Mouse (Mus musculus) lung, embryonic 14.5 days (tissue): ENCODE results near the gene Klhl32. TPM values are rescaled to one million over a fixed set of nuclear protein-coding genes. Genes with fewer than 3 reads are reported as not detected.

ENCODE experiments used
- ATAC-seq: fragments of 200-750 bp; cut with Nextera tagmentation; 2 replicates; pipeline ENCODE4 v1.8.0; 2017; ENCODE audit warnings: mild to moderate bottlenecking, moderate TSS enrichment, moderate library complexity; ENCODE audit not compliant: insufficient read depth
- DNase-seq: peaks from one replicate; pipeline ENCODE4 v3.0.0-alpha.2; 2015
- H3K27ac ChIP-seq: fragments of 300-500 bp; sonication (generic); 2 replicates; pipeline ENCODE4 v1.5.1; 2014; ENCODE audit warnings: low read depth, mild to moderate bottlenecking, moderate library complexity
- H3K27me3 ChIP-seq: fragments of 300-500 bp; sonication (generic); 2 replicates; pipeline ENCODE4 v1.6.1; 2014; ENCODE audit warnings: low read length, control low read depth; ENCODE audit not compliant: insufficient read depth
- H3K36me3 ChIP-seq: fragments of 300-500 bp; sonication (generic); 2 replicates; pipeline ENCODE4 v1.6.1; 2014; ENCODE audit warnings: control low read depth; ENCODE audit not compliant: insufficient read depth
- H3K4me1 ChIP-seq: fragments of 300-500 bp; sonication (generic); 2 replicates; pipeline ENCODE4 v1.6.1; 2014; ENCODE audit warnings: antibody characterized with exemption, control low read depth; ENCODE audit not compliant: insufficient read depth
- H3K4me2 ChIP-seq: fragments of 300-500 bp; sonication (generic); 2 replicates; pipeline ENCODE4 v1.6.1; 2014; ENCODE audit warnings: mild to moderate bottlenecking
- H3K4me3 ChIP-seq: fragments of 300-500 bp; sonication (generic); 2 replicates; pipeline ENCODE4 v1.5.1; 2014; ENCODE audit warnings: low read depth, low read length
- H3K9ac ChIP-seq: fragments of 300-500 bp; sonication (generic); 2 replicates; pipeline ENCODE4 v1.6.1; 2014
- H3K9me3 ChIP-seq: fragments of 300-500 bp; sonication (generic); 2 replicates; pipeline ENCODE4 v1.6.1; 2016; ENCODE audit warnings: low read depth, low read length, control low read depth
- CTCF ChIP-seq: IDR thresholded peaks from 2 replicates; pipeline ENCODE4 v1.5.1; 2016; ENCODE audit warnings: antibody characterized with exemption, low read depth
- WGBS: fragments of 180-500 bp; shearing (Covaris S2); extraction: QIAGEN DNeasy Blood & Tissue Kit; methylation state at CpG from one replicate; pipeline ENCODE4 v1.1.7; 2014; 5-methylcytosine and 5-hydroxymethylcytosine counted together
- polyA plus RNA-seq: library from polyadenylated mRNA; unstranded; fragments of >200 nt; fragmentation: Nextera tagmentation; extraction: Ambion mirVana; gene quantifications from 2 replicates; pipeline ENCODE4 v1.2.1, GENCODE M21; 2014

Gene Klhl32
- polyA plus RNA-seq, 1 experiment from 2014 or later, result 1.2 TPM

GRCm38 (mm10) chr4:24796229-24796628 is 54.7 kb downstream of the Klhl32 start:
- WGBS, result 58% methylated on average over 1 of the region's 1 CpGs
- no peaks in the 10 kb centered on the region for H3K27me3 ChIP-seq

GRCm38 (mm10) chr4:24795180-24795579 is 55.7 kb downstream of the Klhl32 start:
- no peak overlapping the region for H3K27ac ChIP-seq
- no peaks in the 10 kb centered on the region for H3K27me3 ChIP-seq
- ATAC-seq (no peak), DNase-seq (no peak)
- H3K4me3 ChIP-seq, result no peak overlapping the region
- H3K4me2 ChIP-seq, result no peak overlapping the region
- 78% methylated on average over 2 of the region's 2 CpGs for WGBS
- H3K36me3 ChIP-seq, result no peaks in the 10 kb centered on the region
- TF ChIP-seq CTCF, result no peak
- no peak overlapping the region for H3K9ac ChIP-seq
- H3K9me3 ChIP-seq, result no peaks in the 10 kb centered on the region
- no peaks in the 10 kb centered on the region for H3K4me1 ChIP-seq

More at GRCm38 (mm10) chr4:24796229-24796628, 54.7 kb downstream of the Klhl32 start:
- Histone ChIP-seq H3K27ac (no peak overlapping the region), H3K4me2 (no peak overlapping the region), H3K4me3 (no peak overlapping the region), H3K9me3 (no peaks in the 10 kb centered on the region), H3K9ac (no peak overlapping the region), H3K4me1 (no peaks in the 10 kb centered on the region), H3K36me3 (no peaks in the 10 kb centered on the region)
- TF ChIP-seq CTCF, result no peak
- no peak for ATAC-seq
- DNase-seq, result peak; percentile 21

- Histone ChIP-seq H3K4me3 (no peak overlapping the region), H3K4me2 (no peak overlapping the region), H3K9me3 (no peaks in the 10 kb centered on the region), H3K4me1 (no peaks in the 10 kb centered on the region), H3K27ac (no peak overlapping the region), H3K36me3 (no peaks in the 10 kb centered on the region), H3K9ac (no peak overlapping the region), H3K27me3 (no peaks in the 10 kb centered on the region)
- DNase-seq (no peak), ATAC-seq (no peak)
- no peak for TF ChIP-seq CTCF
- WGBS, result 58% methylated on average over 7 of the region's 7 CpGs
Measured at GRCm38 (mm10) chr4:24793726-24794345, 57.1 kb downstream of the Klhl32 start.

- no peaks in the 10 kb centered on the region for H3K36me3 ChIP-seq
- H3K27ac ChIP-seq, result no peak overlapping the region
- peak overlapping the region; percentile 51 for H3K4me2 ChIP-seq
- no peaks in the 10 kb centered on the region for H3K27me3 ChIP-seq
- H3K9me3 ChIP-seq, result no peaks in the 10 kb centered on the region
- TF ChIP-seq CTCF, result no peak
- no peak overlapping the region for H3K9ac ChIP-seq
- H3K4me3 ChIP-seq, result peak overlapping the region; percentile 17
- 19% methylated on average over 16 of the region's 16 CpGs for WGBS
- DNase-seq (peak; percentile 27), ATAC-seq (peak; percentile 75; the same call in 1 of the 2 replicates)
- no peaks in the 10 kb centered on the region for H3K4me1 ChIP-seq
Measured at GRCm38 (mm10) chr4:24792416-24792981, 58.4 kb downstream of the Klhl32 start.

- no peak for DNase-seq
- Histone ChIP-seq H3K4me3 (no peak overlapping the region), H3K27me3 (no peaks in the 10 kb centered on the region), H3K4me1 (no peaks in the 10 kb centered on the region), H3K9me3 (no peaks in the 10 kb centered on the region), H3K4me2 (no peak overlapping the region), H3K27ac (no peak overlapping the region), H3K9ac (no peak overlapping the region), H3K36me3 (no peaks in the 10 kb centered on the region)
- no peak for ATAC-seq
- no peak for TF ChIP-seq CTCF
- WGBS, result 90% methylated on average over 1 of the region's 1 CpGs
Measured at GRCm38 (mm10) chr4:24789331-24789730, 61.6 kb downstream of the Klhl32 start.

- 43% methylated on average over 7 of the region's 7 CpGs for WGBS
- Histone ChIP-seq H3K27ac (no peak overlapping the region), H3K9me3 (no peaks in the 10 kb centered on the region), H3K4me2 (no peak overlapping the region), H3K27me3 (no peaks in the 10 kb centered on the region), H3K4me1 (no peaks in the 10 kb centered on the region), H3K36me3 (no peaks in the 10 kb centered on the region), H3K4me3 (no peak overlapping the region), H3K9ac (no peak overlapping the region)
- ATAC-seq (no peak), DNase-seq (no peak)
- no peak for TF ChIP-seq CTCF
Measured at GRCm38 (mm10) chr4:24785757-24786532, 65.0 kb downstream of the Klhl32 start.

GRCm38 (mm10) chr4:24765919-24766318 is 85.0 kb downstream of the Klhl32 start:
- no peak overlapping the region for H3K4me3 ChIP-seq
- no peak overlapping the region for H3K4me2 ChIP-seq
- H3K27ac ChIP-seq, result no peak overlapping the region
- no peaks in the 10 kb centered on the region for H3K9me3 ChIP-seq
- no peak overlapping the region for H3K9ac ChIP-seq
- H3K36me3 ChIP-seq, result no peaks in the 10 kb centered on the region
- no peaks in the 10 kb centered on the region for H3K27me3 ChIP-seq
- TF ChIP-seq CTCF, result no peak
- no peak for DNase-seq
- no peaks in the 10 kb centered on the region for H3K4me1 ChIP-seq
- WGBS, result 58% methylated on average over 2 of the region's 2 CpGs
- no peak for ATAC-seq
